In genomic region chr10:127068360-127069038, GRCm38 (mm10) we compare ENCODE assay signal across 8 mouse cellular contexts. TPM values are rescaled to one million over a fixed set of nuclear protein-coding genes. Genes with fewer than 3 reads are reported as not detected.
A peak's percentile ranks its signal among the peaks of the same experiment; 100 is the strongest.
DNase-seq lines count a peak whose midpoint lies in the region; ATAC-seq and TF ChIP-seq lines count a peak whose summit lies in the region.

No protein-coding gene starts in this region.

- no peaks in the 10 kb centered on the region for H3K9me3 ChIP-seq in forebrain, embryonic 14.5 days (replicated peaks; ENCODE audit: control insufficient read depth, low read length)
- no peaks in the 10 kb centered on the region for H3K9me3 ChIP-seq in liver, embryonic 12.5 days (replicated peaks)

- H3K27ac ChIP-seq in forebrain, embryonic 14.5 days (ENCODE audit: low read depth, low read length), result no peak overlapping the region; the same call in 1 of the 2 replicates
- peak overlapping the region; percentile 80 for H3K27ac ChIP-seq in liver, embryonic 12.5 days
- H3K27ac ChIP-seq in left cerebral cortex, adult 2 months, result no peak overlapping the region

- peaks cover 44% of the 10 kb centered on the region for H3K36me3 ChIP-seq in forebrain, embryonic 14.5 days (ENCODE audit: control insufficient read depth, insufficient read depth, low read length)
- H3K36me3 ChIP-seq in liver, embryonic 12.5 days, result peaks cover 44% of the 10 kb centered on the region

- peak overlapping the region; percentile 60 for H3K9ac ChIP-seq in forebrain, embryonic 14.5 days (ENCODE audit: low read length)
- peak overlapping the region; percentile 78; the same call in 1 of the 2 replicates for H3K9ac ChIP-seq in liver, embryonic 12.5 days

- no peaks in the 10 kb centered on the region for H3K27me3 ChIP-seq in forebrain, embryonic 14.5 days (replicated peaks; ENCODE audit: control insufficient read depth, insufficient read depth, low read length)
- H3K27me3 ChIP-seq in liver, embryonic 12.5 days (replicated peaks), result no peaks in the 10 kb centered on the region

- intact Hi-C loops in left cerebral cortex, adult 2 months (cut with DNase I), result no loop called here

- peaks cover 22% of the 10 kb centered on the region for H3K4me1 ChIP-seq in forebrain, embryonic 14.5 days (ENCODE audit: control insufficient read depth, insufficient read depth, low read length)
- H3K4me1 ChIP-seq in liver, embryonic 12.5 days, result peaks cover 61% of the 10 kb centered on the region

- ATAC-seq in forebrain, embryonic 14.5 days, result no peak
- no peak for ATAC-seq in liver, embryonic 12.5 days

- H3K4me3 ChIP-seq in forebrain, embryonic 14.5 days (ENCODE audit: low read depth, low read length), result peak overlapping the region; percentile 59
- H3K4me3 ChIP-seq in liver, embryonic 12.5 days, result peak overlapping the region; percentile 76
- no peak overlapping the region; the same call in 1 of the 2 replicates for H3K4me3 ChIP-seq in left cerebral cortex, adult 2 months

- peak; percentile 25 for DNase-seq in cerebellum, adult 9-10 months
- DNase-seq in cerebellum, postnatal 25 days, result no peak
- DNase-seq in 3T3-L1 (ENCODE audit: low read depth, low spot score), result peak; percentile 45
- no peak for DNase-seq in forebrain, embryonic 14.5 days (ENCODE audit: low spot score)
- DNase-seq in adrenal gland, adult 8-10 months, result no peak
- no peak for DNase-seq in left cerebral cortex, adult 2 months (ENCODE audit: extremely low spot score in 1 of 2, low spot score in 2 of 2)
- DNase-seq in layer of hippocampus, adult 9-10 months (ENCODE audit: low spot score), result no peak

- peak overlapping the region; percentile 80 for H3K4me2 ChIP-seq in forebrain, embryonic 14.5 days (ENCODE audit: low read length)
- H3K4me2 ChIP-seq in liver, embryonic 12.5 days, result peak overlapping the region; percentile 79

- no peak for TF ChIP-seq CTCF in left cerebral cortex, adult 2 months (IDR thresholded peaks at IDR 0.05)

- WGBS in forebrain, embryonic 14.5 days, result 83% methylated on average over 9 of the region's 9 CpGs
- 48% methylated on average over 9 of the region's 9 CpGs for WGBS in liver, embryonic 12.5 days (ENCODE audit: insufficient replicate concordance)

RNA-seq across cellular contexts. Expression of gene Tspan31, which starts 1.6 kb away (rescaled TPM):
- polyA plus RNA-seq in forebrain, embryonic 14.5 days (2014; fragmentation: Nextera tagmentation; extraction: Ambion mirVana), result 36.7 and 44.5 TPM in 2 replicates
- polyA plus RNA-seq in liver, embryonic 12.5 days (2016; fragmentation: Nextera tagmentation; extraction: Ambion mirVana), result 75.2 and 81.9 TPM in 2 replicates
- 100 to 1,000 TPM; 120 to 138 (median 128) TPM for total RNA-seq in adrenal gland, adult 8-10 months (2022)
- 10 to 100 TPM; 63.7 to 64.4 TPM for total RNA-seq in left cerebral cortex, adult 2 months (2021)

RNA-seq across cellular contexts. Expression of gene Cdk4, which starts 5.2 kb away (rescaled TPM):
- polyA plus RNA-seq in forebrain, embryonic 14.5 days (2014; fragmentation: Nextera tagmentation; extraction: Ambion mirVana), result 1,959 and 2,468 TPM in 2 replicates
- polyA plus RNA-seq in liver, embryonic 12.5 days (2016; fragmentation: Nextera tagmentation; extraction: Ambion mirVana), result 766 and 777 TPM in 2 replicates
- 100 to 1,000 TPM; 197 to 246 (median 230) TPM for total RNA-seq in adrenal gland, adult 8-10 months (2022)
- 10 to 100 TPM; 74.4 to 75.2 TPM for total RNA-seq in left cerebral cortex, adult 2 months (2021)

RNA-seq across cellular contexts. Expression of gene Agap2, which starts 6.6 kb away (rescaled TPM):
- polyA plus RNA-seq in forebrain, embryonic 14.5 days (2014; fragmentation: Nextera tagmentation; extraction: Ambion mirVana), result 3.9 and 4.7 TPM in 2 replicates
- 0.92 and 1.6 TPM in 2 replicates for polyA plus RNA-seq in liver, embryonic 12.5 days (2016; fragmentation: Nextera tagmentation; extraction: Ambion mirVana)
- total RNA-seq in adrenal gland, adult 8-10 months (2022), result 1 to 10 TPM; 3.0 to 7.5 (median 5.5) TPM
- 100 to 1,000 TPM; 627 to 694 TPM for total RNA-seq in left cerebral cortex, adult 2 months (2021)

RNA-seq across cellular contexts. Expression of gene March9, which starts 8.5 kb away (rescaled TPM):
- polyA plus RNA-seq in forebrain, embryonic 14.5 days (2014; fragmentation: Nextera tagmentation; extraction: Ambion mirVana), result 8.2 and 8.8 TPM in 2 replicates
- 0.06 and 0.20 TPM in 2 replicates for polyA plus RNA-seq in liver, embryonic 12.5 days (2016; fragmentation: Nextera tagmentation; extraction: Ambion mirVana)
- 10 to 100 TPM in 2 of 4 experiments, 1 to 10 TPM in 2; 8.9 to 11.3 (median 10.3) TPM for total RNA-seq in adrenal gland, adult 8-10 months (2022)
- 10 to 100 TPM; 18.1 to 22.5 TPM for total RNA-seq in left cerebral cortex, adult 2 months (2021)

RNA-seq across cellular contexts. Expression of gene Cyp27b1, which starts 20.4 kb away (rescaled TPM):
- 0.09 TPM in 1 of 2 replicates, not detected in the other for polyA plus RNA-seq in forebrain, embryonic 14.5 days (2014; fragmentation: Nextera tagmentation; extraction: Ambion mirVana)
- 0.05 and 0.10 TPM in 2 replicates for polyA plus RNA-seq in liver, embryonic 12.5 days (2016; fragmentation: Nextera tagmentation; extraction: Ambion mirVana)
- total RNA-seq in adrenal gland, adult 8-10 months (2022), result under 1 TPM; 0.41 to 0.83 (median 0.53) TPM
- under 1 TPM; 0.36 to 0.77 TPM for total RNA-seq in left cerebral cortex, adult 2 months (2021)

Comparison
In these comparisons a context has a peak if more than half of its experiments do, and no peak if none do; other contexts are left out.
1. DNase-seq: peak in cerebellum, adult 9-10 months (single experiment) and 3T3-L1 (single experiment); none in cerebellum, postnatal 25 days (0 of 2), forebrain, embryonic 14.5 days (single experiment), adrenal gland, adult 8-10 months (single experiment), left cerebral cortex, adult 2 months (0 of 2) and layer of hippocampus, adult 9-10 months (single experiment).
2. RNA of gene Agap2, which starts 6.6 kb away (total RNA-seq): 627 to 694 TPM in left cerebral cortex, adult 2 months; 3.0 to 7.5 TPM in adrenal gland, adult 8-10 months; every median in the first group is over 10 times any median in the second.